Mouse (Mus musculus) kidney, postnatal 4 days (tissue): Measurements from ENCODE around the gene Btbd10.

Source experiments
- DNase-seq, 2 experiments: peaks; one replicate each; pipeline ENCODE4 v3.0.0; 2021; ENCODE audit warnings: mixed read lengths in 2 of 2

Gene Btbd10

GRCm38 (mm10) chr7:113368746-113369619 lies at the start of gene Btbd10:
TSS of gene Btbd10 (minus strand) at chr7:113369392.
- DNase-seq = peak; percentile 99

- no peak for DNase-seq
Measured at GRCm38 (mm10) chr7:113416536-113416935, 47.3 kb upstream of the Btbd10 start.

DNA sequence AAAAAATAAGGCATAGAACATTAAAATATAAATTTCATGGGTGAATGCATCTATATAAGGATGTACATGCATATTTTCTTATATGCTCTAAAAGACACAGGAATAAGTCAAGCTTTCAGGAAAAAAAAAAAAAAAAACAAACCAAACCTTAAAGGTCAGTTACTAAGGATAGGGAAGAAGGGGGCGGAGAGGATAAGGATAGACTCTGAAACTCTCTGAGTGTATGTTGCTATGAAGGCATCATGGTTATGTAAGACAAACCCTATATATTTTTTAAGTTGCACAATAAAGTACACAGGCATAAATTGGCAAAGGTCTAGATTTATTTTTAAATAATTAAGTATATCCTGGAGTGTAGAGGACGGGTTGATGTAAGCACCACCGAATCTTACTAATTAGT lies 46.1 kb upstream of the Btbd10 start:
- no peak for DNase-seq

GRCm38 (mm10) chr7:113408712-113409111 lies 39.5 kb upstream of the Btbd10 start:
- DNase-seq = peak in 1 of 2 experiments; percentile 4

GRCm38 (mm10) chr7:113398083-113398482 lies 28.9 kb upstream of the Btbd10 start:
- DNase-seq = no peak

GRCm38 (mm10) chr7:113396661-113397060 lies 27.5 kb upstream of the Btbd10 start:
- DNase-seq = no peak

DNA sequence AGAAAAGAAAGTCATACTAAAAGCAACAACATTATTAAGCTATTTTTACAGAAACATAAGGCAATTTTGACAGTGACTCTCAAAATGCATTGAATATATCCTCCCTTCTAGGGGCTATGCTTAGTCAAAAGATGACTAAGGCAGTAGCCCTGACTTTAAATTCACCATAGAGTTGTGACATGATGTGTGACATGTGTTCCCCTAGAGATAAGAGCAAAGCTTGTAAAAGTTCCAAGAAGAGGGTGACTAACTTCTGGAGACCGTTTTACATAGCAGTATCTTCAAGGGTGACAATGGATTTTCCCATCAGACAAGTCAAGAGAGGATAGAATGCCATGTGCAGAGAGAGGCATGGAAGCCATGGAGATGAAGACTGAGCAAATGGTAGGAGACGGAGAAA lies 22.4 kb upstream of the Btbd10 start:
- no peak for DNase-seq

DNA sequence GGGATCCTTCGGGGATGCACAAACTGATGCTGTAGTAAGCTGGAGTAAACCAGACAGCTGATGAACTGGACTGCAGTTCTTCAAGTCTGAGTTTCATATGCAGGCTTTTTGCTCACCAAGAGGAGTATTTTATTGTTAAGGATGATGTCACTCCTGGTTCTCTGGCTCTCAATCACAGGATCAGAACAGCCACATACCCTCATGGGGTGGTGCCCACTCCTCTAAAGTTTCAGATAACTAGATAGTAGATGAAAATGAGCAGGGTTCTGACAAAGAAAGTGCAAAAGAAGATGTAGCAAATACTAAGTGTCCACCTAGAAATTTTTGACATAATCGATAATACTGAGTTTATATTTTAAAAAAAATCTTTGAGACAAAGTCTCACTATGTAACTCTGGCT lies 19.3 kb upstream of the Btbd10 start, which contains the start of gene Pth:
Gene Pth (minus strand): TSS at position 101 of the 400 bp plus-strand sequence.
- DNase-seq = no peak

DNA sequence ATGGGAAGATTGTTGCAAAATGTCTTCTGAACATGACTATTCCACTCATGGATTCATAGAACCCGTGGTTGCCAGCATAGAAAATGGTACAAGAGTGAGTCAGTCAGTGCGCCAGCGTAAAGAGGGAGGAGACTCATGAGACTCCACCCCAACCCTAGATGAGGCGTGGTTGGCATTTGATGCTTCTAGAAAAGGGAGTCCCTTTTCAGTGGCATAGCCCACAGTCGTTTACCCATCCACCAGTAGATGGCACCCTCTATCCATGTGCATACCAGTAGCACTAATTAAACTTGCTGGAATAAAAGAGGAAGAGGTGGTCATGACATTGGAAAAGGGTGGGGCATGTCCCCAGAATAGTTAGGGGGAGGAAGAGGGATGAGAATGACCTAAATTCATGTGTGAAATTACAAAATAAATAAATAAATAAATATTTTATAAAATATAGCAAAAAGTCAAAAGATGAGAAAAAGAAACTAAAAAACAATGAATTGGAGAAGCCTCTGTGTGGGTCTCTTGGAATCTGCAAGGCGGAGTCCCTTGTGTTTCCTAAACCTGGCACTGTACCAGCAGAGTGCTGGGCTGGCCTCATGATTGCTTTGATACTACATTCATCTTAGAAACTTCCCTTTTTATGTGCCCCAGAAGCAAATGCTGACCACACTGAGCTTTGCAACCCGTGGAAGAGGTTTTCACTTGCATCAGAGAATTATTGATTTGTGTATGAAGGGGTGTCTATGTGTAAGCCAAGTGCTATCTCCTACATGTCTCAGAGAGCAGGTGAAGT lies 8.9 kb upstream of the Btbd10 start:
- peak; percentile 82 to 89 for DNase-seq

- no peak for DNase-seq
Measured at GRCm38 (mm10) chr7:113372682-113373081, 3.5 kb upstream of the Btbd10 start.

DNA sequence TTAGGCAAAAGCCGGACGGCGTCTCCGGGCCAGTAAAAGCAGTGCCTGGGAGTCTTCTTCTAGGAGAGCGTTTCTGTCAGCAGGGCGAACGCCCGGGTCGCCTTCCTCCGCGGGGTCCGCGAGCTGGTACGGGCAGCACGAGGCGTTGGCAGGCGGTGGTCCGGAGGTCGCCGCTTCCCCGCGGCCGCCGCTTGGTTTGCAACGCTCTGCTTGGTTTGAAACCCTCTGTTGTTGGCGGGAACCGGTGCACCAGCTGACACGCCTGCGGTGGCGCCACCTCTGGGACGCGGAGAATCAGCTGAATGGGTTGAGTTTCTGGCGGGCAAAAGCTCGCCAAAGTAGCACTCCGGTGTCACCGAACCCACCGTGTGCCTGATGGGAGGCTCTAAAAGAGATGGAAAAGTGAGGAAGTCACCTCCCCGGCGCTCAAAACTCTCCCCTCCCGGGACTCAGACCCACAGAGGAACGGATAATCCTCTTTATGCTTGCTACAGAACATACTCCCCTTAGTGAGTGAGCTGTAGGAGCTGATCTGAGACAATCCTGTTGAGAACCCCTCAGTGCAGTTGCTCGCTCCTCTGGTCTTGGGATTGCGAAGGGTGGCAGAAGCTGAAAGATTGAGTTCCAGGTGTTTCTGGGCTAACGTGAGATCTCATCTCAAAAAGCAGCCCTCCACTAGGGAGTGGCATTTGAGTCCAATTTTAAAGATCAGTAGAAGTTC lies 588 bp upstream of the Btbd10 start:
- DNase-seq = peak; percentile 83 to 90

DNA sequence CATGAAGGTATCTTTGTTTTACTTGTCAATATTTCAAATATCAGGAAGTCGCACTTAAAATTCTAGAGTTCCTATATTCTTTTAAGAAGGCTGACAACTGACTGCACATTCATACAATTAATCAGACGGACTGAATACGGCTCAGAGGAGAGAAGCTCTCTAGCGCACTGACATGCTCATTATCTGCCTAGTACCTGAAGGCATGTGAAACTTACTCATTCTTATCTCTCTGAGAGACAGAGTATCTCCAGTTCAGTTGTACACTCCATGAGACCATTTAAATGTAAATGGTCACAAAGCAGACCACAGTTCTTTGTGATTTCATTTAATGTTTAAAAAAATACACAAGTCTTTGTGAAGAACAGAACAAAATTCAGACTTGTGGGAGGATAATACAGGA lies 1.8 kb downstream of the Btbd10 start:
- no peak for DNase-seq

- DNase-seq = no peak
Measured at GRCm38 (mm10) chr7:113349089-113349488, 20.1 kb downstream of the Btbd10 start.

DNA sequence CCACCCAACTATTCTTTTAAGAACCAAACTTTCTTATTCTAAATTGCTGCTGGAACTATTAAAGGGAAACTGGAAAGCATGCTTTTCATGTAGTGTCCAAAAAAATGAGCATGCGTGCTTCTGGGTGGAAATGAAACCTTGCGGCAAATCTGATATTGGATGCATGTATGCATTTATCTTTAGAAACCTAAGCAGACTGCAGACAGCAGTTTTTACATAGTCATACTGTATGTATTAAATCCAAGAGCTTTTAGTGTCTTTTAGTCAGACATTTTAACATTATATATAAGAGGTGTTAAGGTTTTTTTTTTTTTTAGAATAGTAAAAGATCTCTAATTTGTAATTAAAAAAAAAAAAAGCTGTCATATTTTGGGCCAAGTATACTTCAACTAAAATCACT lies 21.5 kb downstream of the Btbd10 start:
- DNase-seq = no peak

- no peak for DNase-seq
Measured at GRCm38 (mm10) chr7:113347271-113347670, 21.9 kb downstream of the Btbd10 start.

GRCm38 (mm10) chr7:113335250-113335649 lies 33.9 kb downstream of the Btbd10 start:
- DNase-seq = no peak

- no peak for DNase-seq
Measured at GRCm38 (mm10) chr7:113334036-113334435, 35.2 kb downstream of the Btbd10 start.

- no peak for DNase-seq
Measured at GRCm38 (mm10) chr7:113320128-113320527, 49.1 kb downstream of the Btbd10 start.

GRCm38 (mm10) chr7:113311784-113312183 lies 57.4 kb downstream of the Btbd10 start:
- peak; percentile 77 for DNase-seq

- no peak for DNase-seq
Measured at GRCm38 (mm10) chr7:113310136-113310535, 59.1 kb downstream of the Btbd10 start.

- no peak for DNase-seq
Measured at GRCm38 (mm10) chr7:113297813-113298212, 71.4 kb downstream of the Btbd10 start.

- peak in 1 of 2 experiments; percentile 25 for DNase-seq
Measured at GRCm38 (mm10) chr7:113295077-113295890, 73.9 kb downstream of the Btbd10 start.
